Mouse (Mus musculus): ENCODE results near the gene Pgm2l1. TPM values are rescaled to one million over a fixed set of nuclear protein-coding genes. Genes with fewer than 3 reads are reported as not detected.

Gene Pgm2l1
- polyA plus RNA-seq, 1 experiment from 2014 or later, result 2.5 TPM

- no peak overlapping the region for H3K9ac ChIP-seq (ENCODE audit: low read length)
- no peak overlapping the region for H3K27ac ChIP-seq (ENCODE audit: low read length)
- no peak overlapping the region for H3K4me3 ChIP-seq (replicated peaks; ENCODE audit: low read length)
- H3K4me1 ChIP-seq (ENCODE audit: control insufficient read depth, insufficient read depth, low read length), result peaks cover 4% of the 10 kb centered on the region; the same call in 1 of the 2 replicates
- 40% methylated on average over 6 of the region's 6 CpGs for WGBS
- no peak overlapping the region for H3K4me2 ChIP-seq (ENCODE audit: low read depth, low read length)
- ATAC-seq (ENCODE audit: insufficient read depth, low FRiP score), result no peak
- H3K9me3 ChIP-seq (replicated peaks; ENCODE audit: control insufficient read depth, low read length), result no peaks in the 10 kb centered on the region
- H3K27me3 ChIP-seq (ENCODE audit: control insufficient read depth, insufficient read depth, low read length), result no peaks in the 10 kb centered on the region
- no peaks in the 10 kb centered on the region for H3K36me3 ChIP-seq (ENCODE audit: control insufficient read depth, insufficient read depth, low read length)
Observed at GRCm38 (mm10) chr7:100215116-100215732, 12.0 kb upstream of the Pgm2l1 start.

- WGBS, result 49% methylated on average over 10 of the region's 10 CpGs
- Histone ChIP-seq H3K36me3 (ENCODE audit: control insufficient read depth, insufficient read depth, low read length) (no peaks in the 10 kb centered on the region), H3K4me1 (ENCODE audit: control insufficient read depth, insufficient read depth, low read length) (peaks cover 4% of the 10 kb centered on the region; the same call in 1 of the 2 replicates), H3K27ac (ENCODE audit: low read length) (no peak overlapping the region), H3K4me3 (replicated peaks; ENCODE audit: low read length) (no peak overlapping the region), H3K9ac (ENCODE audit: low read length) (no peak overlapping the region), H3K4me2 (ENCODE audit: low read depth, low read length) (no peak overlapping the region), H3K9me3 (replicated peaks; ENCODE audit: control insufficient read depth, low read length) (no peaks in the 10 kb centered on the region), H3K27me3 (ENCODE audit: control insufficient read depth, insufficient read depth, low read length) (no peaks in the 10 kb centered on the region)
- no peak for ATAC-seq (ENCODE audit: insufficient read depth, low FRiP score)
Observed at GRCm38 (mm10) chr7:100215976-100216375, 11.2 kb upstream of the Pgm2l1 start.

GRCm38 (mm10) chr7:100216601-100217565 is 10.3 kb upstream of the Pgm2l1 start:
- Histone ChIP-seq H3K9ac (ENCODE audit: low read length) (no peak overlapping the region), H3K27ac (ENCODE audit: low read length) (no peak overlapping the region), H3K4me3 (replicated peaks; ENCODE audit: low read length) (no peak overlapping the region), H3K4me2 (ENCODE audit: low read depth, low read length) (no peak overlapping the region), H3K4me1 (ENCODE audit: control insufficient read depth, insufficient read depth, low read length) (peaks cover 4% of the 10 kb centered on the region; the same call in 1 of the 2 replicates), H3K9me3 (replicated peaks; ENCODE audit: control insufficient read depth, low read length) (no peaks in the 10 kb centered on the region), H3K27me3 (ENCODE audit: control insufficient read depth, insufficient read depth, low read length) (no peaks in the 10 kb centered on the region), H3K36me3 (ENCODE audit: control insufficient read depth, insufficient read depth, low read length) (no peaks in the 10 kb centered on the region)
- ATAC-seq (ENCODE audit: insufficient read depth, low FRiP score), result no peak
- 74% methylated on average over 9 of the region's 9 CpGs for WGBS

- H3K4me1 ChIP-seq (ENCODE audit: control insufficient read depth, insufficient read depth, low read length), result peaks cover 3% of the 10 kb centered on the region; the same call in 1 of the 2 replicates
- H3K27ac ChIP-seq (ENCODE audit: low read length), result peak overlapping the region; percentile 92
- peak overlapping the region; percentile 100 for H3K4me2 ChIP-seq (ENCODE audit: low read depth, low read length)
- 2% methylated on average over 23 of the region's 23 CpGs for WGBS
- no peaks in the 10 kb centered on the region for H3K27me3 ChIP-seq (ENCODE audit: control insufficient read depth, insufficient read depth, low read length)
- peak; percentile 34 for ATAC-seq (ENCODE audit: insufficient read depth, low FRiP score)
- no peaks in the 10 kb centered on the region for H3K9me3 ChIP-seq (replicated peaks; ENCODE audit: control insufficient read depth, low read length)
- H3K36me3 ChIP-seq (ENCODE audit: control insufficient read depth, insufficient read depth, low read length), result no peaks in the 10 kb centered on the region
- peak overlapping the region; percentile 76 for H3K9ac ChIP-seq (ENCODE audit: low read length)
- peak overlapping the region; percentile 76 for H3K4me3 ChIP-seq (replicated peaks; ENCODE audit: low read length)
Observed at GRCm38 (mm10) chr7:100227896-100228525, 817 bp downstream of the Pgm2l1 start.

GRCm38 (mm10) chr7:100228957-100229356 is 1.8 kb downstream of the Pgm2l1 start:
- Histone ChIP-seq H3K9me3 (replicated peaks; ENCODE audit: control insufficient read depth, low read length) (no peaks in the 10 kb centered on the region), H3K4me3 (replicated peaks; ENCODE audit: low read length) (no peak overlapping the region), H3K27me3 (ENCODE audit: control insufficient read depth, insufficient read depth, low read length) (no peaks in the 10 kb centered on the region), H3K4me2 (ENCODE audit: low read depth, low read length) (no peak overlapping the region), H3K9ac (ENCODE audit: low read length) (no peak overlapping the region), H3K4me1 (ENCODE audit: control insufficient read depth, insufficient read depth, low read length) (peaks cover 3% of the 10 kb centered on the region; the same call in 1 of the 2 replicates), H3K36me3 (ENCODE audit: control insufficient read depth, insufficient read depth, low read length) (no peaks in the 10 kb centered on the region), H3K27ac (ENCODE audit: low read length) (no peak overlapping the region)
- ATAC-seq (ENCODE audit: insufficient read depth, low FRiP score), result no peak
- 68% methylated on average over 3 of the region's 3 CpGs for WGBS

- 89% methylated on average over 1 of the region's 1 CpGs for WGBS
- H3K9me3 ChIP-seq (replicated peaks; ENCODE audit: control insufficient read depth, low read length), result no peaks in the 10 kb centered on the region
- H3K36me3 ChIP-seq (ENCODE audit: control insufficient read depth, insufficient read depth, low read length), result no peaks in the 10 kb centered on the region
- no peak overlapping the region for H3K9ac ChIP-seq (ENCODE audit: low read length)
- peaks cover 3% of the 10 kb centered on the region; the same call in 1 of the 2 replicates for H3K4me1 ChIP-seq (ENCODE audit: control insufficient read depth, insufficient read depth, low read length)
- H3K4me3 ChIP-seq (replicated peaks; ENCODE audit: low read length), result no peak overlapping the region
- no peak overlapping the region for H3K27ac ChIP-seq (ENCODE audit: low read length)
- no peak overlapping the region for H3K4me2 ChIP-seq (ENCODE audit: low read depth, low read length)
- no peaks in the 10 kb centered on the region for H3K27me3 ChIP-seq (ENCODE audit: control insufficient read depth, insufficient read depth, low read length)
- ATAC-seq (ENCODE audit: insufficient read depth, low FRiP score), result no peak
Observed at GRCm38 (mm10) chr7:100230646-100231045, 3.5 kb downstream of the Pgm2l1 start.

GRCm38 (mm10) chr7:100231661-100232060 is 4.5 kb downstream of the Pgm2l1 start:
- Histone ChIP-seq H3K27me3 (ENCODE audit: control insufficient read depth, insufficient read depth, low read length) (no peaks in the 10 kb centered on the region), H3K4me1 (ENCODE audit: control insufficient read depth, insufficient read depth, low read length) (peaks cover 3% of the 10 kb centered on the region; the same call in 1 of the 2 replicates), H3K9ac (ENCODE audit: low read length) (no peak overlapping the region), H3K27ac (ENCODE audit: low read length) (no peak overlapping the region), H3K9me3 (replicated peaks; ENCODE audit: control insufficient read depth, low read length) (no peaks in the 10 kb centered on the region), H3K4me3 (replicated peaks; ENCODE audit: low read length) (no peak overlapping the region), H3K4me2 (ENCODE audit: low read depth, low read length) (no peak overlapping the region), H3K36me3 (ENCODE audit: control insufficient read depth, insufficient read depth, low read length) (no peaks in the 10 kb centered on the region)
- ATAC-seq (ENCODE audit: insufficient read depth, low FRiP score), result no peak
- 35% methylated on average over 1 of the region's 1 CpGs for WGBS

GRCm38 (mm10) chr7:100233681-100234080 is 6.5 kb downstream of the Pgm2l1 start:
- Histone ChIP-seq H3K9me3 (replicated peaks; ENCODE audit: control insufficient read depth, low read length) (no peaks in the 10 kb centered on the region), H3K4me3 (replicated peaks; ENCODE audit: low read length) (no peak overlapping the region), H3K9ac (ENCODE audit: low read length) (no peak overlapping the region), H3K27me3 (ENCODE audit: control insufficient read depth, insufficient read depth, low read length) (no peaks in the 10 kb centered on the region), H3K4me1 (ENCODE audit: control insufficient read depth, insufficient read depth, low read length) (no peaks in the 10 kb centered on the region; the same call in 1 of the 2 replicates), H3K27ac (ENCODE audit: low read length) (no peak overlapping the region), H3K36me3 (ENCODE audit: control insufficient read depth, insufficient read depth, low read length) (no peaks in the 10 kb centered on the region), H3K4me2 (ENCODE audit: low read depth, low read length) (no peak overlapping the region)
- ATAC-seq (ENCODE audit: insufficient read depth, low FRiP score), result no peak
